Comparison of ENCODE assay signal across 19 mouse cellular contexts in genomic region chr17:30222837-30223236, GRCm38 (mm10).
A peak's percentile ranks its signal among the peaks of the same experiment; 100 is the strongest.
DNase-seq lines count a peak whose midpoint lies in the region; ATAC-seq and TF ChIP-seq lines count a peak whose summit lies in the region.
"Had no signal": no experiment of that assay in that cellular context is flagged by ENCODE, and none has a peak within 500 bp of the region (broad histone marks: within the 10 kb centered on the region; RNA-seq: fewer than 3 reads in every experiment).

No protein-coding gene starts in this region.

- H3K9me3 ChIP-seq in forebrain, embryonic 12.5 days, result no peaks in the 10 kb centered on the region
- H3K9me3 ChIP-seq in forebrain, embryonic 13.5 days (replicated peaks), result no peaks in the 10 kb centered on the region
- H3K9me3 ChIP-seq in midbrain, embryonic 10.5 days (replicated peaks), result no peaks in the 10 kb centered on the region
- H3K9me3 ChIP-seq in midbrain, embryonic 13.5 days, result no peaks in the 10 kb centered on the region
- no peaks in the 10 kb centered on the region for H3K9me3 ChIP-seq in E14TG2a.4 (ENCODE audit: low read length)
- no peaks in the 10 kb centered on the region for H3K9me3 ChIP-seq in midbrain, embryonic 14.5 days (ENCODE audit: control insufficient read depth, low read length)
- H3K9me3 ChIP-seq: heart, embryonic 12.5 days had no signal

- 72% methylated on average over 12 of the region's 12 CpGs for WGBS in forebrain, embryonic 12.5 days
- WGBS in forebrain, embryonic 13.5 days, result 60% methylated on average over 12 of the region's 12 CpGs
- WGBS in midbrain, embryonic 10.5 days, result 74% methylated on average over 12 of the region's 12 CpGs
- WGBS in midbrain, embryonic 13.5 days, result 23% methylated on average over 12 of the region's 12 CpGs
- 19% methylated on average over 12 of the region's 12 CpGs for WGBS in midbrain, embryonic 14.5 days

- H3K4me1 ChIP-seq in forebrain, embryonic 12.5 days, result peaks cover 57% of the 10 kb centered on the region
- peaks cover 41% of the 10 kb centered on the region for H3K4me1 ChIP-seq in forebrain, embryonic 13.5 days
- H3K4me1 ChIP-seq in midbrain, embryonic 10.5 days, result peaks cover 60% of the 10 kb centered on the region
- peaks cover 59% of the 10 kb centered on the region for H3K4me1 ChIP-seq in midbrain, embryonic 13.5 days (replicated peaks)
- H3K4me1 ChIP-seq in E14TG2a.4 (replicated peaks; ENCODE audit: low read depth, low read length), result peaks cover 23% of the 10 kb centered on the region
- H3K4me1 ChIP-seq in midbrain, embryonic 14.5 days (ENCODE audit: control insufficient read depth, insufficient read depth, low read length), result peaks cover 39% of the 10 kb centered on the region

- intact Hi-C loops in heart, postnatal 14 days (cut with DNase I), result no loop called here

- no peak overlapping the region for H3K4me2 ChIP-seq in forebrain, embryonic 12.5 days
- no peak overlapping the region for H3K4me2 ChIP-seq in forebrain, embryonic 13.5 days
- H3K4me2 ChIP-seq in midbrain, embryonic 13.5 days (replicated peaks), result no peak overlapping the region
- H3K4me2 ChIP-seq in midbrain, embryonic 14.5 days (ENCODE audit: low read length), result no peak overlapping the region
- H3K4me2 ChIP-seq: heart, embryonic 12.5 days; hindbrain, embryonic 14.5 days had no signal

- H3K4me3 ChIP-seq in forebrain, embryonic 12.5 days (replicated peaks), result no peak overlapping the region
- H3K4me3 ChIP-seq in forebrain, embryonic 13.5 days, result no peak overlapping the region
- H3K4me3 ChIP-seq in midbrain, embryonic 10.5 days, result no peak overlapping the region
- no peak overlapping the region for H3K4me3 ChIP-seq in midbrain, embryonic 13.5 days (replicated peaks)
- H3K4me3 ChIP-seq in E14TG2a.4 (replicated peaks; ENCODE audit: low read length), result peak overlapping the region; percentile 46; the same call in 1 of the 2 replicates
- H3K4me3 ChIP-seq in midbrain, embryonic 14.5 days (replicated peaks; ENCODE audit: low read depth, low read length), result no peak overlapping the region
- H3K4me3 ChIP-seq: gastrocnemius, adult 2 months; heart, embryonic 12.5 days had no signal

- peaks cover 17% of the 10 kb centered on the region for H3K36me3 ChIP-seq in forebrain, embryonic 12.5 days (replicated peaks)
- H3K36me3 ChIP-seq in forebrain, embryonic 13.5 days (ENCODE audit: poor library complexity, severe bottlenecking), result peaks cover 19% of the 10 kb centered on the region; the same call in 1 of the 2 replicates
- peaks cover 23% of the 10 kb centered on the region for H3K36me3 ChIP-seq in midbrain, embryonic 10.5 days
- peaks cover 16% of the 10 kb centered on the region for H3K36me3 ChIP-seq in midbrain, embryonic 13.5 days
- H3K36me3 ChIP-seq in E14TG2a.4 (ENCODE audit: insufficient read depth, low read length), result peaks cover 24% of the 10 kb centered on the region
- peaks cover 10% of the 10 kb centered on the region for H3K36me3 ChIP-seq in midbrain, embryonic 14.5 days (ENCODE audit: control insufficient read depth, insufficient read depth, low read length)

- H3K27me3 ChIP-seq in forebrain, embryonic 12.5 days, result no peaks in the 10 kb centered on the region
- H3K27me3 ChIP-seq in forebrain, embryonic 13.5 days, result no peaks in the 10 kb centered on the region
- no peaks in the 10 kb centered on the region for H3K27me3 ChIP-seq in midbrain, embryonic 10.5 days (ENCODE audit: low read depth, poor library complexity, severe bottlenecking)
- H3K27me3 ChIP-seq in midbrain, embryonic 13.5 days, result no peaks in the 10 kb centered on the region
- H3K27me3 ChIP-seq in E14TG2a.4 (ENCODE audit: insufficient read depth, low read length), result no peaks in the 10 kb centered on the region
- no peaks in the 10 kb centered on the region for H3K27me3 ChIP-seq in midbrain, embryonic 14.5 days (ENCODE audit: control insufficient read depth, insufficient read depth, low read length)
- H3K27me3 ChIP-seq: heart, embryonic 12.5 days; Patski had no signal

- no peak for TF ChIP-seq CTCF in E14TG2a.4 (conservative IDR thresholded peaks at IDR 0.05; ENCODE audit: low read length)

- DNase-seq in midbrain, embryonic 10.5 days (ENCODE audit: low spot score), result no peak
- peak; percentile 54 for DNase-seq in midbrain, embryonic 14.5 days
- no peak for DNase-seq in heart, postnatal 14 days
- DNase-seq: adrenal gland, adult 2 months; adrenal gland, postnatal 25 days; cerebellum, adult 18-20 months; cerebellum, adult 9-11 months; cerebellum, postnatal 36 days; forebrain, postnatal 0 days; gastrocnemius, adult 2 months; gastrocnemius, postnatal 25 days; heart, postnatal 36 days had no signal

- no peak for ATAC-seq in forebrain, embryonic 12.5 days (ENCODE audit: low FRiP score)
- no peak for ATAC-seq in forebrain, embryonic 13.5 days
- no peak for ATAC-seq in midbrain, embryonic 13.5 days
- ATAC-seq in midbrain, embryonic 14.5 days (ENCODE audit: low FRiP score, low TSS enrichment), result no peak
- ATAC-seq: forebrain, postnatal 0 days; Patski had no signal

- 0 out of 2 replicates have a peak overlapping the region, but pooled peaks have one; percentile 10 for H3K27ac ChIP-seq in forebrain, embryonic 12.5 days
- H3K27ac ChIP-seq in forebrain, embryonic 13.5 days, result no peak overlapping the region
- H3K27ac ChIP-seq in midbrain, embryonic 10.5 days (replicated peaks), result peak overlapping the region; percentile 79
- H3K27ac ChIP-seq in midbrain, embryonic 13.5 days, result no peak overlapping the region
- H3K27ac ChIP-seq in midbrain, embryonic 14.5 days (replicated peaks; ENCODE audit: low read depth, low read length), result no peak overlapping the region
- H3K27ac ChIP-seq: gastrocnemius, adult 2 months; hindbrain, embryonic 14.5 days had no signal

- no peak overlapping the region for H3K9ac ChIP-seq in forebrain, embryonic 12.5 days
- no peak overlapping the region for H3K9ac ChIP-seq in forebrain, embryonic 13.5 days
- H3K9ac ChIP-seq in midbrain, embryonic 13.5 days (replicated peaks), result no peak overlapping the region
- H3K9ac ChIP-seq in midbrain, embryonic 14.5 days (replicated peaks; ENCODE audit: low read length), result no peak overlapping the region
- H3K9ac ChIP-seq: forebrain, postnatal 0 days; heart, embryonic 12.5 days; hindbrain, embryonic 14.5 days had no signal

Comparison
In these comparisons a context has a peak if more than half of its experiments do, and no peak if none do; other contexts are left out.
1. H3K27ac ChIP-seq: peak in forebrain, embryonic 12.5 days (single experiment) and midbrain, embryonic 10.5 days (single experiment); none in forebrain, embryonic 13.5 days (single experiment), midbrain, embryonic 13.5 days (single experiment) and midbrain, embryonic 14.5 days (single experiment).